Mouse (Mus musculus): ENCODE results near the gene Megf11.

- TF ChIP-seq CTCF (IDR thresholded peaks at IDR 0.05; ENCODE audit: low read depth, low read length) (no peak), GATA1 (IDR thresholded peaks at IDR 0.05; ENCODE audit: borderline replicate concordance, low read length) (no peak), TAL1 (conservative IDR thresholded peaks at IDR 0.05; ENCODE audit: low read depth, low read length) (no peak), POLR2AphosphoS5 (IDR thresholded peaks at IDR 0.05; ENCODE audit: insufficient replicate concordance, low read depth, low read length) (no peak)
Observed at GRCm38 (mm10) chr9:64704073-64704840, 318.8 kb downstream of the Megf11 start.

Data from G1E (cell line).